Mouse (Mus musculus) thymus, postnatal 4 days (tissue): ENCODE data around the gene Dync1i1.

Experiments used
- DNase-seq: peaks from one replicate; pipeline ENCODE4 v3.0.0; 2021

Gene Dync1i1

GRCm38 (mm10) chr6:5775461-5775860 lies 50.0 kb downstream of the Dync1i1 start:
- no peak for DNase-seq

- no peak for DNase-seq
Measured at GRCm38 (mm10) chr6:5781752-5782151, 56.3 kb downstream of the Dync1i1 start.

GRCm38 (mm10) chr6:5783830-5784229 lies 58.4 kb downstream of the Dync1i1 start:
- DNase-seq, result no peak

GRCm38 (mm10) chr6:5790607-5791006 lies 65.2 kb downstream of the Dync1i1 start:
- no peak for DNase-seq

- DNase-seq, result no peak
Measured at GRCm38 (mm10) chr6:5794106-5794753, 68.8 kb downstream of the Dync1i1 start.

- no peak for DNase-seq
Measured at GRCm38 (mm10) chr6:5795314-5795713, 69.9 kb downstream of the Dync1i1 start.

GRCm38 (mm10) chr6:5802124-5802839 lies 76.8 kb downstream of the Dync1i1 start:
- DNase-seq, result no peak

GRCm38 (mm10) chr6:5802840-5803491 lies 77.5 kb downstream of the Dync1i1 start:
- DNase-seq, result no peak

GRCm38 (mm10) chr6:5808008-5808421 lies 82.6 kb downstream of the Dync1i1 start:
- no peak for DNase-seq

- DNase-seq, result no peak
Measured at GRCm38 (mm10) chr6:5812076-5812475, 86.6 kb downstream of the Dync1i1 start.

- DNase-seq, result no peak
Measured at GRCm38 (mm10) chr6:5819674-5820073, 94.2 kb downstream of the Dync1i1 start.

GRCm38 (mm10) chr6:5825461-5825860 lies 100.0 kb downstream of the Dync1i1 start:
- no peak for DNase-seq

GRCm38 (mm10) chr6:5827064-5827463 lies 101.6 kb downstream of the Dync1i1 start:
- no peak for DNase-seq

- DNase-seq, result no peak
Measured at GRCm38 (mm10) chr6:5828409-5828974, 103.1 kb downstream of the Dync1i1 start.

GRCm38 (mm10) chr6:5829148-5829547 lies 103.7 kb downstream of the Dync1i1 start:
- no peak for DNase-seq

- DNase-seq, result no peak
Measured at GRCm38 (mm10) chr6:5830717-5831116, 105.3 kb downstream of the Dync1i1 start.

- no peak for DNase-seq
Measured at GRCm38 (mm10) chr6:5831233-5831632, 105.8 kb downstream of the Dync1i1 start.

- DNase-seq, result no peak
Measured at GRCm38 (mm10) chr6:5832838-5833237, 107.4 kb downstream of the Dync1i1 start.

GRCm38 (mm10) chr6:5842466-5842865 lies 117.0 kb downstream of the Dync1i1 start:
- DNase-seq, result no peak

GRCm38 (mm10) chr6:5846154-5846553 lies 120.7 kb downstream of the Dync1i1 start:
- no peak for DNase-seq

- DNase-seq, result no peak
Measured at GRCm38 (mm10) chr6:5854048-5854836, 128.8 kb downstream of the Dync1i1 start.

GRCm38 (mm10) chr6:5855526-5855925 lies 130.1 kb downstream of the Dync1i1 start:
- DNase-seq, result no peak

- DNase-seq, result peak; percentile 53
Measured at GRCm38 (mm10) chr6:5858371-5858770, 132.9 kb downstream of the Dync1i1 start.
